Mouse (Mus musculus): ENCODE measurements around the gene Card6. TPM values are rescaled to one million over a fixed set of nuclear protein-coding genes. Genes with fewer than 3 reads are reported as not detected.

The Card6 gene
- total and polyA plus RNA-seq, 3 experiments: 1.3 to 3.9 (median 1.6) TPM

DNA sequence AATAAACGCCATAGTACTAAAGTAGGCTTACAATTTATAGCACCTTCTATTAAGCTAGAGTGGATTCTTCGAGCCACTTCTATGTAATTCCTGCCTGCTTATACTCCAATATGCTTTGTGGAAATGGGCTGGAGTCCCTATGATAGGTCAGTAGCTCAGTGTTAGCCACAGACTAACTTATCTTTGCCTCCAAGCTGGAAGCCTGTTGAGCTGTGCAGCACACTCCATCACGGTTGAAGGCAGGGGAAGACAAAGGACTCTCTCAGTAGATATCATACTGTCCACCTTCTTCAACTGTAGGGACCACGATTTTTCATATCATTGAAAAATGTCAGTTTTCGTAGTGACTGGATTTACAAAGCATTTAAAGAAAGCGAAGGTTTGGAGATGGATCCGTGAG is 31.5 kb upstream of the Card6 start:
- peaks cover under 1 to 12% of the 10 kb centered on the region in 2 experiments; a peak in 3 of 4 replicates for H3K4me1 ChIP-seq (ENCODE audit: control insufficient read depth in 1 of 2, insufficient read depth in 2 of 2)
- H3K9ac ChIP-seq (ENCODE audit: insufficient read depth, low read depth): no peak overlapping the region
- DNase-seq (ENCODE audit: extremely low read depth): no peak
- no peaks in the 10 kb centered on the region for H3K36me3 ChIP-seq (replicated peaks in 1 of 2; ENCODE audit: control insufficient read depth in 1 of 2, insufficient read depth in 1 of 2, low read length in 1 of 2)
- TF ChIP-seq ZNF384 (IDR thresholded peaks at IDR 0.05; ENCODE audit: low read depth, low read length): no peak
- H3K4me2 ChIP-seq (ENCODE audit: insufficient read depth, low read depth, poor library complexity, severe bottlenecking): no peak overlapping the region
- dilution Hi-C loops (cut with MboI; ENCODE audit: extremely low pct_ligation_motif_present, extremely low pct_unique_long_range_greater_than_20kb, low sequenced_read_pairs): no loop called here
- no peak overlapping the region for H3K27ac ChIP-seq (ENCODE audit: insufficient read depth, low read depth)
- H3K9me3 ChIP-seq (replicated peaks; ENCODE audit: low read length): no peaks in the 10 kb centered on the region
- H3K4me3 ChIP-seq (replicated peaks in 1 of 3; ENCODE audit: low read depth in 2 of 3, low read length in 2 of 3, poor library complexity in 1 of 3): no peak overlapping the region
- in situ Hi-C loops (cut with MboI; ENCODE audit: low pct_ligation_motif_present, low pct_unique_long_range_greater_than_20kb, low sequenced_read_pairs): no loop called here
- no peaks in the 10 kb centered on the region for H3K27me3 ChIP-seq (replicated peaks)
- H3K79me2 ChIP-seq (replicated peaks; ENCODE audit: control insufficient read depth, extremely low read depth, insufficient read depth, poor library complexity, severe bottlenecking): peaks cover 2% of the 10 kb centered on the region

- DNase-seq (ENCODE audit: extremely low read depth): no peak
- no peaks in the 10 kb centered on the region for H3K27me3 ChIP-seq (replicated peaks)
- dilution Hi-C loops (cut with MboI; ENCODE audit: extremely low pct_ligation_motif_present, extremely low pct_unique_long_range_greater_than_20kb, low sequenced_read_pairs) (no loop called here), in situ Hi-C loops (cut with MboI; ENCODE audit: low pct_ligation_motif_present, low pct_unique_long_range_greater_than_20kb, low sequenced_read_pairs) (no loop called here)
- H3K4me2 ChIP-seq (ENCODE audit: insufficient read depth, low read depth, poor library complexity, severe bottlenecking): no peak overlapping the region
- TF ChIP-seq RCOR1 (conservative IDR thresholded peaks at IDR 0.05; ENCODE audit: low read depth, low read length): no peak
- no peak for TF ChIP-seq E2F4 (IDR thresholded peaks at IDR 0.05; ENCODE audit: insufficient replicate concordance, low read depth, low read length)
- no peak for TF ChIP-seq MXI1 (IDR thresholded peaks at IDR 0.05; ENCODE audit: low read depth, low read length)
- no peak for TF ChIP-seq USF1 (IDR thresholded peaks at IDR 0.05; ENCODE audit: low read depth, low read length)
- no peak for TF ChIP-seq UBTF (IDR thresholded peaks at IDR 0.05; ENCODE audit: low read depth, low read length)
- TF ChIP-seq TCF12 (IDR thresholded peaks at IDR 0.05; ENCODE audit: low read depth, low read length): no peak
- no peak for TF ChIP-seq IRF4 (IDR thresholded peaks at IDR 0.05; ENCODE audit: low read depth, low read length)
- no peak for TF ChIP-seq ETS1 (conservative IDR thresholded peaks at IDR 0.05; ENCODE audit: low read depth, low read length)
- TF ChIP-seq NELFE (IDR thresholded peaks at IDR 0.05; ENCODE audit: low read depth, low read length): no peak
- no peak for TF ChIP-seq JUN (IDR thresholded peaks at IDR 0.05; ENCODE audit: insufficient read depth, low read depth, low read length)
- no peak for TF ChIP-seq JUND (conservative IDR thresholded peaks at IDR 0.05; ENCODE audit: low read depth, low read length)
- no peak for TF ChIP-seq ZMIZ1 (IDR thresholded peaks at IDR 0.05; ENCODE audit: low read depth, low read length)
- TF ChIP-seq POLR2AphosphoS2 (IDR thresholded peaks at IDR 0.05; ENCODE audit: low read depth, low read length): no peak
- no peak for TF ChIP-seq MAFK (IDR thresholded peaks at IDR 0.05; ENCODE audit: insufficient replicate concordance, low read length)
- no peak for TF ChIP-seq PAX5 (IDR thresholded peaks at IDR 0.05; ENCODE audit: low read length)
- H3K4me1 ChIP-seq (ENCODE audit: control insufficient read depth in 1 of 2, insufficient read depth in 2 of 2): peaks cover 0 to 10% of the 10 kb centered on the region in 2 experiments; a peak in 2 of 4 replicates
- H3K27ac ChIP-seq (ENCODE audit: insufficient read depth, low read depth): no peak overlapping the region
- H3K4me3 ChIP-seq (replicated peaks in 1 of 3; ENCODE audit: low read depth in 2 of 3, low read length in 2 of 3, poor library complexity in 1 of 3): no peak overlapping the region
- no peaks in the 10 kb centered on the region for H3K9me3 ChIP-seq (replicated peaks; ENCODE audit: low read length)
- H3K9ac ChIP-seq (ENCODE audit: insufficient read depth, low read depth): no peak overlapping the region
- H3K36me3 ChIP-seq (replicated peaks in 1 of 2; ENCODE audit: control insufficient read depth in 1 of 2, insufficient read depth in 1 of 2, low read length in 1 of 2): no peaks in the 10 kb centered on the region
- H3K79me2 ChIP-seq (replicated peaks; ENCODE audit: control insufficient read depth, extremely low read depth, insufficient read depth, poor library complexity, severe bottlenecking): 0 out of 2 replicates have a peak, but pooled peaks cover under 1% of the 10 kb centered on the region
Measured at GRCm38 (mm10) chr15:5139366-5139765, 31.0 kb upstream of the Card6 start.
